Mouse (Mus musculus): ENCODE results near the gene Dtnb. TPM values are rescaled to one million over a fixed set of nuclear protein-coding genes. Genes with fewer than 3 reads are reported as not detected.
A peak's percentile ranks its signal among the peaks of the same experiment; 100 is the strongest.
"Not testable (repeated sequence)": the region's sequence is repeated elsewhere in the genome, so short reads cannot be mapped to it uniquely, and the experiment has no call there.

Dtnb gene
- 15.2 and 15.9 TPM in 2 replicates for polyA plus RNA-seq (2012; rRNA removed)

DNA sequence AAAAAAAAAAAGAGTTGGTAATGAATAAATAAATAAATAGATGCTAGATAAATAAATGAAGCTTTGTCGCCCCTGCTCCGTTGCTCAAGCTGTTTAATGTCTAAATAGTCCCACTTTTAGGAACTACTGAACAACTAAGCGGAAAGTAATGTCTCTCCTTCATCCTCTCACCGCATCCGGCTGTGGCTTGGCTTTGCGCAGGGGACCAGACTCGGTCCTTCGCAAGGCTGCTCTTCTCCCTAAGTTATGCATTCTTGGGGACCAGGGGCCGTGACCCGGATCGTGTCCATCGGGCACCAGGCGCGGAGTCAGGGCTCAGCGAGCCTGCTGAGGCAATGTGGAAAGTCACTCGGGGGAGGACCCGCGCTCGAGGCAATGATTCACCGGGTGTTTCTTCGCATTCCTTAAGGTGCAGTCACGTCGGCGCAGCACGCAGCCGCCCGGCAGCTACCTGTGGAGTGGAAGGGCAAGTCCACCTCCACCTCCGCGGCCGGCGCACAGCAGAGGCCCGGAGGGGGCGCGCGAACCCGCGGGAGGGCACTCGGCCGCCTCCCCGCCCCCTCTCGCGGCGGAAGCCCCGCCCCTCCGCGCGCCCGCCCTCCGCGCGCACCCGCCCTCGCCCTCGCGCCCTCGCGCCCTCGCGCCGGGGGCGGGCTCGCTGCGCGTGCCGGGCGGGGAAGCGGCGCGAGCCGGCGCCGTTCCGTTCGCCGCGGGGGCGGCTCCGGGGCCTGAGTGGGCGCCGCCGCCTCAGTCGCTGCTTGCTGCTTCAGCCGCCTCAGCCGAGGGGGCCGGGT, at the start of gene Dtnb:
Gene Dtnb (plus strand): TSS at position 595 of the 794 bp plus-strand sequence.
- TF ChIP-seq CTCF (IDR thresholded peaks at IDR 0.05; ENCODE audit: extremely low read depth, insufficient read length, insufficient replicate concordance, low read depth, low read length) = no peak
- no peak for TF ChIP-seq POLR2A (IDR thresholded peaks at IDR 0.05; ENCODE audit: low read depth, low read length)
- Histone ChIP-seq H3K27me3 (ENCODE audit: control insufficient read depth, insufficient read depth, low read length) (no peaks in the 10 kb centered on the region), H3K4me1 (ENCODE audit: control insufficient read depth, insufficient read depth, insufficient read length, low read length) (no peaks in the 10 kb centered on the region; the same call in 1 of the 2 replicates), H3K4me3 (ENCODE audit: low read depth, low read length) (peak within 1 kb of the TSS; percentile 88), H3K27ac (ENCODE audit: insufficient read depth, low read depth, low read length) (peak within 1 kb of the TSS; percentile 2; the same call in 1 of the 2 replicates), H3K36me3 (ENCODE audit: control insufficient read depth, insufficient read depth, low read length) (no peaks in the 10 kb centered on the region)
- 2% methylated on average over 80 of the region's 85 CpGs for WGBS

DNA sequence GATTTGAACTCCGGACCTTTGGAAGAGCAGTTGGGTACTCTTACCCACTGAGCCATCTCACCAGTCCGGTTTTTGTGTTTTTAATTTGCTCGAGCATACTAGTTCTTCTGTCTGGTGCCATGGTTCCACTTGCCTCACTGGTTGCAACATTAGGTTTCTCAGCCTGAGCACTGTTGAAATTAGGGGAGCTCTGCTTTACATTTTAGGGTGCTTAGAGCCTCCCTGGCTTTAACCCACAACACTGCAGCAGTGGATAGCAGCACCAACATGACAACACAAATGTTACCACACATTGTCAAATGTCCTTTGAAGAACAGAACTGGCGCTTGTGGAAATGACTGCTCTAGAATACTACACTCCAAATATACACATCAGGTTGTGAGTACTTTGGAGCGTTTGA, 46.6 kb upstream of the Dtnb start:
- Histone ChIP-seq H3K4me3 (ENCODE audit: low read depth, low read length) (no peak overlapping the region), H3K36me3 (ENCODE audit: control insufficient read depth, insufficient read depth, low read length) (no peaks in the 10 kb centered on the region), H3K27ac (ENCODE audit: insufficient read depth, low read depth, low read length) (no peak overlapping the region), H3K27me3 (ENCODE audit: control insufficient read depth, insufficient read depth, low read length) (no peaks in the 10 kb centered on the region), H3K4me1 (ENCODE audit: control insufficient read depth, insufficient read depth, insufficient read length, low read length) (no peaks in the 10 kb centered on the region)
- 85% methylated on average over 5 of the region's 5 CpGs for WGBS
- TF ChIP-seq CTCF (IDR thresholded peaks at IDR 0.05; ENCODE audit: extremely low read depth, insufficient read length, insufficient replicate concordance, low read depth, low read length) (no peak), POLR2A (IDR thresholded peaks at IDR 0.05; ENCODE audit: low read depth, low read length) (no peak)

DNA sequence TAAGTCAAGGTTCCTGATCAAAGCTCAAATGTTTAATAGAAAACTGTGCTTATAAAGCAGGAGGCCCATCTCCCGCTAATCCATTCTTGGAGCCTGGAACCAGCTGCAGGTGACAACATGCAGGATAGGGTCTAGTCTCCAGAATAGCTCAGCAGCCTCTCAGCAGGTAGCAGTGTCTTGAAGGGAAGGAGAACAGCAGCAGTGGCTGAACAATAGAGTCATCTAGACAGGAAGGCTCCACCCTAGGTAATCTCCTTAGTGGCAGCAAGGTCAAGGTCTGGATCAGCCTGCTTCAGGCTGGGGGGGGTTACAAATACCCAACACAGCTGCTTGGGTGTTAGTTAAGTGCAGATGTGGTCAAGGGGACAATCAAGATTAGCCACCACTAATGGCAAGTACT, 36.7 kb upstream of the Dtnb start:
- H3K4me3 ChIP-seq (ENCODE audit: low read depth, low read length); H3K27me3 ChIP-seq (ENCODE audit: control insufficient read depth, insufficient read depth, low read length); H3K36me3 ChIP-seq (ENCODE audit: control insufficient read depth, insufficient read depth, low read length); H3K4me1 ChIP-seq (ENCODE audit: control insufficient read depth, insufficient read depth, insufficient read length, low read length); H3K27ac ChIP-seq (ENCODE audit: insufficient read depth, low read depth, low read length): not testable (repeated sequence)
- 100% methylated on average over 1 of the region's 1 CpGs for WGBS

DNA sequence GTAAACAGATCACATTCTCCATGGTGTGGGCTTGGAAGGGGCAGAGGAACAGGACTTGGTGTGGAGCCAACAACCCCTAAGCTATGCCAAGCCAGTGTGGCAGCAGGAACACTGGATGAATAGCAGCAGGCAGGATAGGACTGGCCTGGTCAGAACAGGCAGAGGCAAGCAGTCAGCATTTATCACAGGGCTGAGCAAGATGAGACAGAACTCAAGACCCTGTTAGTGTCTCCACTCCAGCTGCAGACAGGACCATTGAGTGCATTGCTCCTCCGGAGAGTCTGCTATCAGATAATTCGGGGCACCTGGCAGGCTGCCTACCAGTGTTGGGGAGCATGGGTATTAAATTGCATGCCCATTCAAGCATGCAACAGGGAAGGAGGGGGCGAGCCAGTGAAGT, 34.6 kb upstream of the Dtnb start:
- H3K27me3 ChIP-seq (ENCODE audit: control insufficient read depth, insufficient read depth, low read length) = no peaks in the 10 kb centered on the region
- 20% methylated on average over 3 of the region's 3 CpGs for whole genome bisulfite sequencing
- no peaks in the 10 kb centered on the region for H3K4me1 ChIP-seq (ENCODE audit: control insufficient read depth, insufficient read depth, insufficient read length, low read length)
- no peaks in the 10 kb centered on the region for H3K36me3 ChIP-seq (ENCODE audit: control insufficient read depth, insufficient read depth, low read length)
- TF ChIP-seq POLR2A (IDR thresholded peaks at IDR 0.05; ENCODE audit: low read depth, low read length) (no peak), CTCF (IDR thresholded peaks at IDR 0.05; ENCODE audit: extremely low read depth, insufficient read length, insufficient replicate concordance, low read depth, low read length) (no peak)
- no peak overlapping the region for H3K4me3 ChIP-seq (ENCODE audit: low read depth, low read length)
- H3K27ac ChIP-seq (ENCODE audit: insufficient read depth, low read depth, low read length) = no peak overlapping the region

DNA sequence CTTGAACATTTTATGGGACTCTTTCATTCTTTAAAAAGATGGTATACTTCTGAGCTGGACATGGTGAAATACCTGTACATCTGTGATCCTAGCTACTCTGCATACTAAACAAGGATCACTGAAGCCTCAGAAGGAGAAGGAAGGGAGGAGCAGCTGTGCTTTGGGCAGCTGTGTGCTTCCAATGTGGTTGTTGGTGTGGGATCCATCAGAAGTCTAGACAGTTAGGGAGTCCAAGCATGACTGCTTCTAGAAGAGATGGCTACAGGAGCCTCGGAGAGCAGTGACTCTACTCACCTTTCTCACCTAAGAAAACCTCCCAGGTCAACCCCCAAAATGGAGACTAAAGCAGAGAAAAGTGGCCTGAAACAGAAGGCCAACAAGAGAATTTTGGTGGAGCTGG, 34.1 kb upstream of the Dtnb start:
- WGBS = 76% methylated on average over 1 of the region's 1 CpGs
- H3K4me1 ChIP-seq (ENCODE audit: control insufficient read depth, insufficient read depth, insufficient read length, low read length) = no peaks in the 10 kb centered on the region
- H3K4me3 ChIP-seq (ENCODE audit: low read depth, low read length) = no peak overlapping the region
- H3K36me3 ChIP-seq (ENCODE audit: control insufficient read depth, insufficient read depth, low read length) = no peaks in the 10 kb centered on the region
- TF ChIP-seq POLR2A (IDR thresholded peaks at IDR 0.05; ENCODE audit: low read depth, low read length) (no peak), CTCF (IDR thresholded peaks at IDR 0.05; ENCODE audit: extremely low read depth, insufficient read length, insufficient replicate concordance, low read depth, low read length) (no peak)
- no peak overlapping the region for H3K27ac ChIP-seq (ENCODE audit: insufficient read depth, low read depth, low read length)
- no peaks in the 10 kb centered on the region for H3K27me3 ChIP-seq (ENCODE audit: control insufficient read depth, insufficient read depth, low read length)

DNA sequence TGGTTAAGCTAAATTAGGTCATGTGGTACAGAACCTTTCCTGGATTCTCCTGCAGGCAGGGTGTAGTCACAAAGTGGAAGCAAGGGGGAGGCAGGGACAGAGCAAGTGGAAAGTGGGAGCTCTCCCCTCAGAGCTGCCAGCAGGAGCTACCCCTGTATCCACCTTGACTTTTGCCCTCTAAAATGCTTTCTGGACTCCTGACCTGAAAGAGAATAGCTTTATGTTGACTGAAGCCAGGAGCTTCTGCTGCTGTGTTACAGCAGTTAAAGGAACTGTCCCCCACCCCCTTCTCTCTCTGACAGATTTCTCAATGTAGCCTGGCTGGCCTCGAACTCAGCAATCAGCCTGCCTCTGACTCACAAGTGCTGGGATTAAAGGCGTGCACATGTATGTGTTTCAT, 32.6 kb upstream of the Dtnb start:
- H3K36me3 ChIP-seq (ENCODE audit: control insufficient read depth, insufficient read depth, low read length) = no peaks in the 10 kb centered on the region
- H3K27ac ChIP-seq (ENCODE audit: insufficient read depth, low read depth, low read length) = no peak overlapping the region
- no peak for TF ChIP-seq POLR2A (IDR thresholded peaks at IDR 0.05; ENCODE audit: low read depth, low read length)
- TF ChIP-seq CTCF (IDR thresholded peaks at IDR 0.05; ENCODE audit: extremely low read depth, insufficient read length, insufficient replicate concordance, low read depth, low read length) = no peak
- H3K4me3 ChIP-seq (ENCODE audit: low read depth, low read length) = no peak overlapping the region
- no peaks in the 10 kb centered on the region for H3K4me1 ChIP-seq (ENCODE audit: control insufficient read depth, insufficient read depth, insufficient read length, low read length)
- WGBS = 42% methylated on average over 2 of the region's 2 CpGs
- no peaks in the 10 kb centered on the region for H3K27me3 ChIP-seq (ENCODE audit: control insufficient read depth, insufficient read depth, low read length)

DNA sequence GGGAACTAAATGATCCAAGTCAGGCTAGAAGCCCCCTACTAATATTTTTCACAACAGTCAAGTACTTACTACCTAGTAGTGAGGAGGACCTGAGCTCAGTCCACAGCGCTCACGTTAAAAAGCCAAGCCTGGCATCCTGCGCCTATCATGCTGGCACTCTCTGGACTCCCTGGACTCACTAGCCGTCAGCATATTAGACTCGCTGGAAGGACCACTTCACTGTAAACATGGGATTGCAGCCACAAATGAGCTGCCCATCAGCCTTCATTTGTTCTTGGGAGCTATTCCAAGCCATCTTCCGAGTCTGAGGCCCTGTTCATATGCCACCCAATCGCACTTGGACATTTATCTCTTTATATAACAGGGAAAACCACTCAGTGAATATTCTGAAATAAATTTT, 31.3 kb upstream of the Dtnb start:
- Histone ChIP-seq H3K27me3 (ENCODE audit: control insufficient read depth, insufficient read depth, low read length) (no peaks in the 10 kb centered on the region), H3K27ac (ENCODE audit: insufficient read depth, low read depth, low read length) (no peak overlapping the region), H3K4me3 (ENCODE audit: low read depth, low read length) (no peak overlapping the region), H3K4me1 (ENCODE audit: control insufficient read depth, insufficient read depth, insufficient read length, low read length) (no peaks in the 10 kb centered on the region), H3K36me3 (ENCODE audit: control insufficient read depth, insufficient read depth, low read length) (no peaks in the 10 kb centered on the region)
- 86% methylated on average over 7 of the region's 7 CpGs for WGBS
- TF ChIP-seq POLR2A (IDR thresholded peaks at IDR 0.05; ENCODE audit: low read depth, low read length) = no peak
- no peak for TF ChIP-seq CTCF (IDR thresholded peaks at IDR 0.05; ENCODE audit: extremely low read depth, insufficient read length, insufficient replicate concordance, low read depth, low read length)
